In genomic region chr7:121393884-121394283, GRCm38 (mm10) we compare ENCODE assay signal across 17 mouse cellular contexts. TPM values are rescaled to one million over a fixed set of nuclear protein-coding genes. Genes with fewer than 3 reads are reported as not detected.
DNase-seq lines count a peak whose midpoint lies in the region; ATAC-seq and TF ChIP-seq lines count a peak whose summit lies in the region.
"Had no signal": no experiment of that assay in that cellular context is flagged by ENCODE, and none has a peak within 500 bp of the region (broad histone marks: within the 10 kb centered on the region; RNA-seq: fewer than 3 reads in every experiment).

No protein-coding gene starts in this region.

- H3K4me3 ChIP-seq in forebrain, embryonic 16.5 days (replicated peaks; ENCODE audit: low read length): peak overlapping the region; percentile 56
- no peak overlapping the region for H3K4me3 ChIP-seq in forebrain, embryonic 10.5 days
- no peak overlapping the region for H3K4me3 ChIP-seq in layer of hippocampus, adult 2 months
- H3K4me3 ChIP-seq in olfactory bulb, adult 2 months (ENCODE audit: insufficient read depth, low read depth, low read length): peak overlapping the region; percentile 15; the same call in 1 of the 2 replicates
- H3K4me3 ChIP-seq in stomach, postnatal 0 days (ENCODE audit: low read depth, low read length): no peak overlapping the region
- H3K4me3 ChIP-seq: limb, embryonic 15.5 days had no signal

- H3K9ac ChIP-seq in forebrain, embryonic 16.5 days (replicated peaks; ENCODE audit: low read depth, low read length): no peak overlapping the region
- no peak overlapping the region for H3K9ac ChIP-seq in stomach, postnatal 0 days (ENCODE audit: low read length)
- H3K9ac ChIP-seq: limb, embryonic 15.5 days had no signal

- peak; percentile 39 for TF ChIP-seq CTCF in layer of hippocampus, adult 2 months (conservative IDR thresholded peaks at IDR 0.05)
- no peak for TF ChIP-seq CTCF in olfactory bulb, adult 2 months (IDR thresholded peaks at IDR 0.05; ENCODE audit: insufficient read depth, low read depth, low read length)
- TF ChIP-seq CTCF in stomach, postnatal 0 days (IDR thresholded peaks at IDR 0.05; ENCODE audit: low read depth): no peak

- WGBS in forebrain, embryonic 16.5 days: 81% methylated on average over 1 of the region's 1 CpGs
- 75% methylated on average over 1 of the region's 1 CpGs for WGBS in forebrain, embryonic 10.5 days
- 60% methylated on average over 1 of the region's 1 CpGs for WGBS in olfactory bulb, adult 2 months
- WGBS in stomach, postnatal 0 days: 74% methylated on average over 1 of the region's 1 CpGs

- H3K27me3 ChIP-seq in forebrain, embryonic 16.5 days (replicated peaks; ENCODE audit: control insufficient read depth, insufficient read depth, low read length): peaks cover 32% of the 10 kb centered on the region
- peaks cover 58% of the 10 kb centered on the region for H3K27me3 ChIP-seq in forebrain, embryonic 10.5 days (ENCODE audit: poor library complexity, severe bottlenecking)
- peaks cover 22% of the 10 kb centered on the region for H3K27me3 ChIP-seq in stomach, postnatal 0 days (ENCODE audit: control insufficient read depth, insufficient read depth, low read length)

- peak overlapping the region; percentile 72 for H3K4me2 ChIP-seq in forebrain, embryonic 16.5 days (ENCODE audit: low read length)
- no peak overlapping the region for H3K4me2 ChIP-seq in stomach, postnatal 0 days (replicated peaks; ENCODE audit: low read depth)
- H3K4me2 ChIP-seq: limb, embryonic 15.5 days had no signal

- no peaks in the 10 kb centered on the region for H3K36me3 ChIP-seq in forebrain, embryonic 16.5 days (ENCODE audit: control insufficient read depth, insufficient read depth)
- H3K36me3 ChIP-seq in forebrain, embryonic 10.5 days (replicated peaks): no peaks in the 10 kb centered on the region
- H3K36me3 ChIP-seq in stomach, postnatal 0 days (ENCODE audit: control insufficient read depth, insufficient read depth, low read length): no peaks in the 10 kb centered on the region
- H3K36me3 ChIP-seq: limb, embryonic 15.5 days had no signal

- no peak overlapping the region for H3K27ac ChIP-seq in forebrain, embryonic 16.5 days (ENCODE audit: low read length)
- H3K27ac ChIP-seq in forebrain, embryonic 10.5 days: no peak overlapping the region
- H3K27ac ChIP-seq in layer of hippocampus, adult 2 months: no peak overlapping the region
- H3K27ac ChIP-seq in olfactory bulb, adult 2 months (ENCODE audit: insufficient read depth, low read depth, low read length): no peak overlapping the region
- no peak overlapping the region for H3K27ac ChIP-seq in stomach, postnatal 0 days (replicated peaks)
- H3K27ac ChIP-seq: limb, embryonic 15.5 days had no signal

- ATAC-seq in forebrain, embryonic 16.5 days: no peak
- no peak for ATAC-seq in stomach, postnatal 0 days (ENCODE audit: low FRiP score, low TSS enrichment)

- TF ChIP-seq POLR2A in olfactory bulb, adult 2 months (IDR thresholded peaks at IDR 0.05; ENCODE audit: insufficient read depth, low read depth, low read length): no peak

- no peak for TF ChIP-seq EP300 in stomach, postnatal 0 days (optimal IDR thresholded peaks at IDR 0.05)

- peaks cover 13% of the 10 kb centered on the region for H3K4me1 ChIP-seq in forebrain, embryonic 16.5 days (replicated peaks; ENCODE audit: control insufficient read depth, insufficient read depth, low read length)
- peaks cover 18% of the 10 kb centered on the region for H3K4me1 ChIP-seq in forebrain, embryonic 10.5 days
- peaks cover 20% of the 10 kb centered on the region for H3K4me1 ChIP-seq in olfactory bulb, adult 2 months (ENCODE audit: control insufficient read depth, insufficient read depth, low read length)
- H3K4me1 ChIP-seq in stomach, postnatal 0 days (replicated peaks; ENCODE audit: control insufficient read depth, insufficient read depth): no peaks in the 10 kb centered on the region

- no peak for DNase-seq in forebrain, embryonic 10.5 days (ENCODE audit: extremely low spot score, low spot score)
- no peak for DNase-seq in layer of hippocampus, adult 2 months (ENCODE audit: low spot score in 2 of 2)
- DNase-seq in layer of hippocampus, adult 9-10 months (ENCODE audit: low spot score): no peak
- DNase-seq in retina, postnatal 1 day: peak; percentile 19
- no peak for DNase-seq in retina, embryonic 14.5 days (ENCODE audit: low spot score)
- DNase-seq in stomach, postnatal 0 days (ENCODE audit: low spot score): no peak
- DNase-seq: cerebellum, adult 9-11 months; heart, postnatal 14 days; layer of hippocampus, adult 9-11 months; lung, adult 18-20 months; thymus, adult 2 months had no signal

- H3K9me3 ChIP-seq in forebrain, embryonic 16.5 days (ENCODE audit: control insufficient read depth, low read length): no peaks in the 10 kb centered on the region
- H3K9me3 ChIP-seq in forebrain, embryonic 10.5 days: no peaks in the 10 kb centered on the region
- H3K9me3 ChIP-seq in stomach, postnatal 0 days (ENCODE audit: control insufficient read depth, low read length): no peaks in the 10 kb centered on the region
- H3K9me3 ChIP-seq: limb, embryonic 15.5 days had no signal

RNA-seq across cellular contexts. Expression of gene Hs3st2, which starts 2.2 kb away (rescaled TPM):
- 18.1 and 18.7 TPM in 2 replicates for polyA plus RNA-seq in forebrain, embryonic 16.5 days (2015; fragmentation: Nextera tagmentation; extraction: Ambion mirVana)
- polyA plus RNA-seq in forebrain, embryonic 10.5 days (2016; fragmentation: Nextera tagmentation; extraction: Ambion mirVana): not detected in 2 replicates
- 10 to 100 TPM in 1 of 2 experiments, 1 to 10 TPM in 1; 9.2 to 10.6 TPM for total RNA-seq in layer of hippocampus, adult 2 months (2021)
- polyA plus RNA-seq in olfactory bulb, adult 2 months (2012; ENCODE audit: insufficient read depth, insufficient read length, low replicate concordance, missing spikeins): not detected in 2 replicates
- polyA plus RNA-seq in stomach, postnatal 0 days (2015; fragmentation: Nextera tagmentation; extraction: Ambion mirVana): 0.91 and 0.92 TPM in 2 replicates
- total RNA-seq: gastrocnemius, adult 8-10 months; heart, adult 8-10 months; heart, postnatal 14 days; megakaryocyte, adult 5-6 weeks had no signal

Comparison
In these comparisons a context has a peak if more than half of its experiments do, and no peak if none do; other contexts are left out.
1. H3K4me3 ChIP-seq: peak in forebrain, embryonic 16.5 days (single experiment) and olfactory bulb, adult 2 months (single experiment); none in forebrain, embryonic 10.5 days (single experiment), layer of hippocampus, adult 2 months (single experiment) and stomach, postnatal 0 days (single experiment).